Mouse (Mus musculus) ES-Bruce4 (cell line): ENCODE results near the gene Rev3l.

ENCODE experiments used
- CTCF ChIP-seq: IDR thresholded peaks from one replicate; pipeline ENCODE4 v1.8.1; 2011; ENCODE audit warnings: low read depth, low read length
- POLR2A ChIP-seq: IDR thresholded peaks from one replicate; pipeline ENCODE4 v1.8.1; 2011; ENCODE audit warnings: low read length; ENCODE audit not compliant: insufficient read depth

DNA sequence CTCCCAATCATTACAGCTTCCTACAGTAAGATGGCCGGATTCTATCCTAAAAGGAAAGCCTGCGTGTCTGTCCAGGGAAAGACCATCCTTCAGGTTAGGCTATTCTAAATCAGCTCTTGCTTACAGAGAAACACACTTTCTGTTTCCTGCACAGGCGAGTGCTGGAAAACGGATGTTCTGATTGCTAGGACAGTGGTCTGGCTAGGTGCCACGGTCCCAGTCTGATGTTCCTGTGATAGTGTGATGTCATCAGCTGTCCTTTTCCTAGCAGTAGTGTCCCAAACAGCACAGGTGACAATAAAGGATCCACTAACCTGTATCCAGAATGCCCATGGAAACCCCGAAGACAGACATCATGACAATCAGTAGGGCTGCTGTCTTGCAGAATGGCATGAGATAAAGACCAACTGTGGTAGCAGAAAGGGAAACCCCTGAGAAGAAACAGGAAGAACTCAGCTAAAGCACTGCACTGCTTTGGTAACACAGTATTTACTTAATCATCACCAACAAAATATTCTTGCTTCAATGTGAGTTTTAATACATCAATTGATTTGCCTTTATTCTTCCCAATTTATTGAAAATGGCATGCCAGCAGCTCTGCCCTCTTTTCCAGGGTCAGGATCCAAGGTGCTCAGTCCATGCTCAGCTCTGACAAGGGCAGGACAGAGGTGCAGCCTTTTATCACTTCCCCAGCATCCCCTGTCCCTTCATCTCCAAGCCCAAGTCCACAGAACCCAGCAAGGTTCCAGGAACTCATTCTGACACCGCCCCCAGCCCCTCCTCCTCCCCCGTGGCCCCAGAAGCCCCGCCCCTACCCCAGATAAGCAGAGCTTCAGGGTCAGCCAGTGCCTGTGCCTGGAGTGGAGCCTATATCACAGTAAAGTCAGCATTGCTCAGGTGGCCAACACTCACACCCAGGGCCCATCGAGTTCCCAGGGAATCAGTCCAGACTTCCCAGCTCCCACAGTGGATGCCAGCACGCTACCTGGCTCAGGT lies 162.1 kb downstream of the Rev3l start:
- TF ChIP-seq CTCF (no peak), POLR2A (no peak)
